Mouse (Mus musculus) brain, adult 2 months (tissue): ENCODE results near the gene Tpmt.

Experiments used
- DNase-seq: peaks from one replicate; pipeline ENCODE4 v3.0.0; 2011; ENCODE audit warnings: low read depth, low spot score

Gene Tpmt

DNA sequence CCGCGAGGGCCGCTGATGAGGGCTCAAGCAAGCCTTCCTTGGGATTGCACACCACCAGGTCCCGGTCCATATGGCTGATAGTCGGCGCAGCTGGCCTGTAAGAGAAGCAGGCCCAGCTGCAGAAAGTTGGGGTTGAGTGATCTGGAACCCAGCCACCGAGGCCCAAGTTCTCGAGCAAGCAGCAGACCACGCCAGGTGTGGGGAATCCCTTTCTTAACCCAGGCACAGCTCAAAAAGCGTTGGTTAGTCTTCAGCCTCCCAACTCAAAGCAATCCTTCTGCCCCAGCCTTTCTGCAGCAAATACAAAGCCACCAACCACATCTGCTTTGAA is at the start of gene Tpmt:
TSS of gene Tpmt (minus strand) at position 121 of the 331 bp plus-strand sequence.
- DNase-seq, result peak; percentile 19

GRCm38 (mm10) chr13:47093791-47094190 is 49.3 kb upstream of the Tpmt start:
- DNase-seq, result no peak

GRCm38 (mm10) chr13:47089271-47089670 is 44.7 kb upstream of the Tpmt start:
- no peak for DNase-seq

GRCm38 (mm10) chr13:47088433-47088832 is 43.9 kb upstream of the Tpmt start:
- peak; percentile 55 for DNase-seq

GRCm38 (mm10) chr13:47080905-47081505 is 36.5 kb upstream of the Tpmt start:
- DNase-seq, result no peak

DNA sequence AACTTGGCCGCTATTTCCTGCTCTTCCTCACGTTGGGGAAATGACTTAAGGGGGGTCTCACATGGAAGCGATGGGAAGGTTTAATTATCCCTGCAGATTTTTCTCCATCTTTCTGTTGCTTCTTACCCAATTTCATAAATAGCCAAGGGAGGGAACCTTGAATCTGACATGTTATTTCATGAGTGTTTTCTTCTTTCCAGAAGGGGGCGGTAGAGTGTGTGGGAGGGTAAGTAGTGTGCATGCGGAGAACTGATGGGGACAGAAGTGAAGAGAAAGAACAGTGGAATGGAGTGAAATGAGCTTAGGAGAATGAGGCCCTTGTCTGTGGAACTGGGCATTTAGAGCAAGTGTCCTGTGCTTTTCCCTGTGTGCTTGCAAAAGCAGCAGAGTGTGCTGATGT is 34.3 kb upstream of the Tpmt start:
- DNase-seq, result peak; percentile 19

DNA sequence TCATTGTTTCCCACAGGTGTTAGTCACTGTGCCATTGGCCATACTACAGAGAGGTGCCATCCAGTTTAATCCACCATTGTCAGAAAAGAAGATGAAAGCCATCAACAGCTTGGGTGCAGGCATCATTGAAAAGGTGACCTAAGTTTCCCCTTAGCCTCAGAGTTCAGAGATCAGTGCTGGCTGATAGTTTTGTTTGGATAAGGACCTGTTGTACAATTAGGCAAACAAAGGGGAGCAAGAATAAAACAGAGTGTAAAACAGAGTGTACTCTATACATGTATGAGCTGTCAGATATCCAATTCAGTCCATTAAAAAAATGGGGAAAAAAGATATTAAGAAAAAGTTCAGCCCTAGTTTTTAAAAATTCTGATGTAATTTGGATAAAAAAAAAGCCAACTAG is 32.8 kb upstream of the Tpmt start:
- no peak for DNase-seq

GRCm38 (mm10) chr13:47076156-47076555 is 31.6 kb upstream of the Tpmt start:
- no peak for DNase-seq

DNA sequence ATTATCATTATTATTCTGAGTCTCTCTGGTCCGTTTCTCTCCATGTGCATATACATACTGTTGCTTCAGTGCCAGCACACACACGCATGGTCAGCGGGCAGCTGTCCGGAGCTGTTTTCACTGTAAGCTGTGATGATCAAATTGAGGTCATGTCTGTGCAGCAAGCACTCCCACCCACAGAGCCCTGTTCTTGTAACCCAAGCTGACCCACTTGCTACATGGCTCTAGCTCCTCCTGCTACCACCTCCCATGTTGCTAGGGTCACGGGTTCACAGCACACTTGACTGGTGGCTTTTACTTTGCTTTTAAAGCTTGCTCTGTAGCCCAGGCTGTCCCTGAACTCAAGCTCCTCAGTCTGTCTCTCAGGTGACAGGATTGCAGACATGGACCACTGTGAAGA is 27.9 kb upstream of the Tpmt start:
- DNase-seq, result no peak

- DNase-seq, result no peak
These were observed 27.3 kb upstream of the Tpmt start for GRCm38 (mm10) chr13:47071871-47072270.

- DNase-seq, result no peak
These were observed 26.0 kb upstream of the Tpmt start for GRCm38 (mm10) chr13:47070329-47071080.

- DNase-seq, result no peak
These were observed 22.5 kb upstream of the Tpmt start for GRCm38 (mm10) chr13:47067001-47067400.

DNA sequence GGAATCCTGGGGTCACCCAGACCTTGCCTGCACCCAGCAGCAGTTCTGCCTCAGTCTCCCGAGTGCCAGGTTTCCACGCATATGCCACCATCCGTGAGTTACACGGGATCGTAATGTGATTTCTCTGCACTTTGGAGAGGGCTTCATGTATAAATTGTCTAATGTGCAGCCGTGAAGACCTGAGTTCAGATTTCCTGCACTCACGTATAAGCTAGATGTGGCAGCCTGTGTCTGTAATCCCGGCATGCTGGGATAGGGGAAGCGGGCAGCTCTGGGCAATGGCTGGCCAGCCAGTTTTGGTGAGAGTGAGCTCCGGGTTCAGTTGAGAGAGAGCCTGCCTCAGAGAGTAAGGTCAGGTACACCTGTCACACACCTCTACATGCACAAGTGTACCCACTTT is 22.0 kb upstream of the Tpmt start:
- no peak for DNase-seq

DNA sequence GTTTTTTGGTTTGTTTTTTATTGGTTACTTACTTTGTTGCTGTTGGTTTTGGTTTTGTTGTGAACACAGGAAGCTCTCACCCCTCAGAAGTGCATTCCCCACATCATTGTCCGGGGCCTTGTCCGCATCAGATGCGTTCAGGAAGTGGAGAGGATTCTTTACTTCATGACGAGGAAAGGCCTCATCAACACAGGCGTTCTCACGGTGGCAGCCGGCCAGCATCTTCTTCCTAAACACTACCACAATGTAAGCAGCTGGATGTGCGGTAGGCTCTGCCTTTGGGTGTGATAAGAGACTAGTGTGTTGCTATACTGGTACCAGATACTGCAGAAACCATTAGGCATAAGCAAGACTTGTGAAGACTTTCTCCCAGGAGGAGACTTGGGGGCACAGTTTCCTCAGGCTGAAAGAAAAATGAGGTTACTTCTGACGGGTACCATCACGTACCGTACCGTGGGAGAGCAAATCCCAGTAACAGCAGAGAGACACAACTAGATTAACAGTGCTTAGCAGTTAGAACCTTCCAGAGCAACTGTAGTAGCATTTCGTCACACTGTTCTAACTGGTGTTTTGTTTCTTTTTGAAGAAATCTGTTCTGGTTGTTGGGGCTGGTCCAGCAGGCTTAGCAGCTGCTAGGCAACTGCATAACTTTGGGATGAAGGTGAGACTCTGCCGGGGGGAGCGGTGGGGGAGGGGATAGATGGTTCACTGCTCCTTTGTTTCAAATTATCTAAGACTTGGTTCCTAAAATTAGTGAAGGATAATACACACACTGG is 19.6 kb upstream of the Tpmt start:
- no peak for DNase-seq

DNA sequence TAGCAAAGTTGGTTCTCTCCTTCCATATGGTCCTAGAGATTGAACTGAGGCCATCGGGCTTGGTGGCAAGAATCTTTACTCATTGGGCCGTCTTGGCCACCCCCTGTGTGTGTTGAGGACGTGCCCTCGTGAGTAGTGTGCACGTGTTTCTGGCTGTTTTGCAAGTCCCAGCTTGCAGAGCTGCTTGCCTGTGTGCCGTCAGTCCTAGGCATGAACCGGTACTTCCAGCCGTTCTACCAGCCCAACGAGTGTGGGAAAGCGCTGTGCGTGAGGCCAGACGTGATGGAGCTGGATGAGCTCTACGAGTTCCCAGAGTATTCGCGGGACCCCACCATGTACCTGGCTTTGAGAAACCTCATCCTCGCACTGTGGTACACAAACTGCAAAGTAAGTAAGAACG is 18.2 kb upstream of the Tpmt start:
- DNase-seq, result no peak

- peak; percentile 22 for DNase-seq
These were observed 12.2 kb upstream of the Tpmt start for GRCm38 (mm10) chr13:47056781-47057180.

- DNase-seq, result peak; percentile 85
These were observed 11.6 kb upstream of the Tpmt start for GRCm38 (mm10) chr13:47056126-47056525.

DNA sequence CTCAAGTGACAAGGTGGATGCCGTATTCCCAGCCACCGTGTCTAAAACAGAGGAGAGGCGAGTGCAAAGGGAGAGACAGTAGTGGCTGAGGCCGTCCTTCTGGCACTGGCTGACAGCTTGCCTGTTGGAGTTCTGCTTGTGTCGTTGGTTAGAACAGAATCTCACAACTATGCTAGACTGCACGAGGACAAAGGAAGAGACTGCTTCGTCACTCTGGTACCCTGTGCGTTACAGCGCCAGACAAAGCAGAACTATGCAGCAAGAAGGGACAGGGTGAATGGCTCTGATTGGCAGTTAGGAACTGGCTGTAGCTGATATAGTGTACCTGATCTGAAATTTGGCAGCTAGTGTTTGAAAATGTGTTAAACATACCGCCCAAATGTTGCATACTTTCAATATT is 9.4 kb upstream of the Tpmt start:
- no peak for DNase-seq

- DNase-seq, result no peak
These were observed 5.5 kb upstream of the Tpmt start for GRCm38 (mm10) chr13:47050009-47050408.

DNA sequence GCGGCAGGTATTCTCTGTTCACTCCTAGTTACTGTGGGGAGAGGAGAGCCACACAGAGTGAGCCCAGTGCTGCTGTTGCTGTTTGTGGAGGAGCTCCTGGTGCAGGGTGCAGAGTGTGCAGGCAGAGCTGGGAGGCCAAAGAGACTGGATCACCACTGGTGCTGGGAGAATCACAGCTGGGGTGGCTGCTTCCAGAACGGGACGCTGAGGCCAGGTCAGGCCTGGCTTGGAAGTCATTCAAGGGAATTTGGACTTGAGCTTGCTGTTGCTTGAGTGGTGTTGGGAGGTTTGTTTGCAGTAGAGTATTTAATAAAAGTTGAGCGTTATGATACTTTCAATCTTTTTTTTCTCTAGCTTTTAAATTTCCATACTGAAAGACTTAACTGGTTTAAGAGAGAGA is 3.5 kb upstream of the Tpmt start:
- no peak for DNase-seq

- no peak for DNase-seq
These were observed 512 bp downstream of the Tpmt start for GRCm38 (mm10) chr13:47043833-47044616.
